Mouse (Mus musculus): ENCODE measurements around the gene Smyd3.

DNA sequence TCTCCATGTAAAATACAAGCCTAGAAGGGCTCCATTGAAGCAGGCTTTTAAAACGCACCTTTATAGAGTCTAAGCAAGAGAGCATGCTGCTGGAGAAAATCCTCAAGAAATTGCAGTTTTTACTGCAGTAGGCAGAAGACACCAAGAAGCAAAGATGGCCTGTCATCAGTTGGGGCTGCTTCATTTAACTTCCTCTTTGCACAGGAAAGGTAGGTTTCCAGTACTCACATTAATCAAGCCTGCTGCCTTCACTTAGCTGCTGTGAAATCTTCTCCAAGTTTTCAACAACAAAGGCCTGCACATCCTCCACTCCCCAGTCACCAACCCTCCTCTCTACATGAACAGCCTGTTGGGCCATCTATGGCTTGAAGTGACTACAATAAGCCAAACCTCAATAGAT, 448.9 kb downstream of the Smyd3 start:
- TF ChIP-seq CTCF (IDR thresholded peaks at IDR 0.05; ENCODE audit: low read depth, low read length) (no peak), EP300 (IDR thresholded peaks at IDR 0.05; ENCODE audit: insufficient read depth, low read depth, low read length) (no peak)
